Mouse (Mus musculus) midbrain, embryonic 14.5 days (tissue): ENCODE measurements around the gene AK157302. TPM values are rescaled to one million over a fixed set of nuclear protein-coding genes. Genes with fewer than 3 reads are reported as not detected.
"Not testable (repeated sequence)": the region's sequence is repeated elsewhere in the genome, so short reads cannot be mapped to it uniquely, and the experiment has no call there.

Source experiments
- ATAC-seq: fragments of 200-750 bp; cut with Nextera tagmentation; 2 replicates; pipeline ENCODE4 v1.8.0; 2017; ENCODE audit warnings: moderate number of reproducible peaks, moderate library complexity; ENCODE audit not compliant: low FRiP score, low TSS enrichment
- DNase-seq: peaks from one replicate; pipeline ENCODE4 v3.0.0-alpha.2; 2015
- H3K27ac ChIP-seq: fragments of 300-500 bp; sonication (generic); replicated peaks from 2 replicates; pipeline ENCODE4 v1.5.1; 2014; ENCODE audit warnings: mild to moderate bottlenecking, low read depth, low read length, moderate library complexity
- H3K27me3 ChIP-seq: fragments of 300-500 bp; sonication (generic); 2 replicates; pipeline ENCODE4 v1.6.1; 2014; ENCODE audit warnings: low read length, control low read depth, mixed read lengths; ENCODE audit not compliant: control insufficient read depth, insufficient read depth
- H3K36me3 ChIP-seq: fragments of 300-500 bp; sonication (generic); 2 replicates; pipeline ENCODE4 v1.6.1; 2014; ENCODE audit warnings: low read length, control low read depth; ENCODE audit not compliant: control insufficient read depth, insufficient read depth
- H3K4me1 ChIP-seq: fragments of 300-500 bp; sonication (generic); 2 replicates; pipeline ENCODE4 v1.6.1; 2014; ENCODE audit warnings: mild to moderate bottlenecking, antibody characterized with exemption, low read length, control low read depth; ENCODE audit not compliant: control insufficient read depth, insufficient read depth
- H3K4me2 ChIP-seq: fragments of 300-500 bp; sonication (generic); 2 replicates; pipeline ENCODE4 v1.6.1; 2014; ENCODE audit warnings: mild to moderate bottlenecking, low read length, moderate library complexity
- H3K4me3 ChIP-seq: fragments of 300-500 bp; sonication (generic); replicated peaks from 2 replicates; pipeline ENCODE4 v1.5.1; 2014; ENCODE audit warnings: low read depth, low read length
- H3K9ac ChIP-seq: fragments of 300-500 bp; sonication (generic); replicated peaks from 2 replicates; pipeline ENCODE4 v1.6.1; 2014; ENCODE audit warnings: mild to moderate bottlenecking, low read length, moderate library complexity
- H3K9me3 ChIP-seq: fragments of 300-500 bp; sonication (generic); 2 replicates; pipeline ENCODE4 v1.6.1; 2016; ENCODE audit warnings: low read length, control low read depth, mixed read lengths; ENCODE audit not compliant: control insufficient read depth
- WGBS: fragments of 180-500 bp; shearing (Covaris S2); extraction: QIAGEN DNeasy Blood & Tissue Kit; methylation state at CpG from one replicate; pipeline ENCODE4 v1.1.7; 2014; 5-methylcytosine and 5-hydroxymethylcytosine counted together
- polyA plus RNA-seq: library from polyadenylated mRNA; unstranded; fragments of >200 nt; fragmentation: Nextera tagmentation; extraction: Ambion mirVana; gene quantifications from 2 replicates; pipeline ENCODE4 v1.2.1, GENCODE M21; 2014

AK157302 gene
- 0.34 and 0.54 TPM in 2 replicates for polyA plus RNA-seq

DNA sequence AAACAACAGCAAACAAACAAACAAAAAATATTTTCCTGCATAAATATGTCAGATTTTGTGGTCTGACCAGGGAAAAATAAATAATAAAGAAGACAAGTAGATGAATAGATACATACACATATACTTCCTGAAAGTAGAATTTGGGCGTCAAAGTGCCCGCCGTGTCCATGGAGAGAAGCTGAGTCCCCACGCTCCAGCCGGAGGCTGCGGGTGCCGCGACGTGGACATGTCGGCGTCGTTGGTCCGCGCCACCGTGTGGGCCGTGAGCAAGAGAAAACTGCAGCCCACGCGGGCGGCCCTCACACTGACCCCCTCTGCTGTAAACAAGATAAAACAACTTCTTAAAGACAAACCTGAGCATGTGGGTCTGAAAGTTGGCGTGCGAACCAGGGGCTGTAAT, at the start of gene AK157302:
Gene AK157302, plus strand, starts transcription at position 144 of the 400 bp plus-strand sequence.
- H3K27ac ChIP-seq: no peak within 1 kb of the TSS
- H3K27me3 ChIP-seq: no peaks in the 10 kb centered on the region
- no peak within 1 kb of the TSS for H3K9ac ChIP-seq
- DNase-seq (no peak), ATAC-seq (no peak)
- no peaks in the 10 kb centered on the region for H3K36me3 ChIP-seq
- no peak within 1 kb of the TSS for H3K4me3 ChIP-seq
- H3K4me1 ChIP-seq: no peaks in the 10 kb centered on the region
- H3K9me3 ChIP-seq: no peaks in the 10 kb centered on the region
- H3K4me2 ChIP-seq: no peak within 1 kb of the TSS
- WGBS: 94% methylated on average over 21 of the region's 21 CpGs

DNA sequence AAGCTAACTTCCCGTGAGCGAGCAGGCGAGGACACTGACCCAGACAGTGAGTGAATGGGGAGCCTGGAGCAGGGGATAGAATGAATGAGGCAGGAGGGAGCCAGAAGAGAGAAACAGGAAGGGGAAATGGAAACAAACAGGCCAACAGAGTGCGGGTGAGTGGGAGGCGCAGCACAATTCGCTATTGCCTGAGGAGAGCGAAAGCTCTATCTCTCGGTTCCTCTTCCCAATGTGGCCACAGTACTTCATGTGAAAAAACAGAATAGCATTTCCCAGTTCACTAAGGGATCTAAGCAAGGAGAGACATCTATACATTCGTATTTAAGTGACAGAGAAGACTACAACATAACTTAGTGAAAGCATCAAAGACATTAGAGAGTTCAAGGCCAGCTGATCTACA, 48.2 kb upstream of the AK157302 start:
- Histone ChIP-seq H3K9ac (no peak overlapping the region), H3K27ac (no peak overlapping the region), H3K9me3 (no peaks in the 10 kb centered on the region), H3K27me3 (no peaks in the 10 kb centered on the region), H3K36me3 (peaks cover 63% of the 10 kb centered on the region), H3K4me2 (no peak overlapping the region), H3K4me3 (no peak overlapping the region), H3K4me1 (no peaks in the 10 kb centered on the region)
- WGBS: 90% methylated on average over 9 of the region's 9 CpGs
- ATAC-seq: no peak
- no peak for DNase-seq

DNA sequence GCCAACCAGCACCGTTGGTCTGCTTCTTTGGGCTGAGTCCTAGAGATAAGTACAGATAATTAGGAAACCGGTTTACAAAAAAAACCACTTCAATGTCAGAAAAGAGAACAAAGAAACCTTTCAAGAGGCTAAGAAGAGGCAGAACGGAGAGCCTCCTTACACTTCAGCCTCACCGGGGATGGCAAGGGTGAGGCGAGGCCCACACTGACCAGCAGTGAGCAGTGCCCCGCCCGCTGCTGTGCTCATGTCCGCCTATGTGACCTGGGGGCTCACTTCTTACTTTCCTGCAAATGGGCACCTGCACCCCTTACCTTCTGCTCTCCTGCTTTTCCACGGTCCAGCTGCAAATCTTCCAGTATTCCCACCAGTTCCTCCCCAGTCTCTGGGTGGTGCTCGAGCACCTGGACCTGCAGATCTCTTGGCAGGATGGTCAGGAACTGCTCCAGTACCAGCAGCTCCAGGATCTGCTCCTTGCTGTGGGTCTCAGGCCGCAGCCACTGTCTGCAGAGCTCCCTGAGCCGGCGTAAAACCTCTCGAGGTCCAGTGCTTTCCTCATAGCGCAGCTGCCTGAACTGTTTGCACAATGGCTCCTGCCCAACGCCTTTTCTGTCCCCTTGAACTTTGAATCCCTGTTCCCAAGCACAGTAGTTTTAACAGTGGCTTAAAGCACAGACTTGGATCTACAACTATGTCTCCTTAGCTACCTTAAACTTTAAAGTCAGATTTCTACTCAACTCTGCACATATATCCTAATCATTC, 47.0 kb upstream of the AK157302 start:
- H3K27me3 ChIP-seq: no peaks in the 10 kb centered on the region
- no peaks in the 10 kb centered on the region for H3K9me3 ChIP-seq
- H3K4me3 ChIP-seq: no peak overlapping the region
- H3K36me3 ChIP-seq: peaks cover 59% of the 10 kb centered on the region
- H3K9ac ChIP-seq: no peak overlapping the region
- 88% methylated on average over 16 of the region's 16 CpGs for WGBS
- H3K27ac ChIP-seq: no peak overlapping the region
- no peak overlapping the region for H3K4me2 ChIP-seq
- H3K4me1 ChIP-seq: peaks cover 11% of the 10 kb centered on the region
- ATAC-seq (no peak), DNase-seq (no peak)

DNA sequence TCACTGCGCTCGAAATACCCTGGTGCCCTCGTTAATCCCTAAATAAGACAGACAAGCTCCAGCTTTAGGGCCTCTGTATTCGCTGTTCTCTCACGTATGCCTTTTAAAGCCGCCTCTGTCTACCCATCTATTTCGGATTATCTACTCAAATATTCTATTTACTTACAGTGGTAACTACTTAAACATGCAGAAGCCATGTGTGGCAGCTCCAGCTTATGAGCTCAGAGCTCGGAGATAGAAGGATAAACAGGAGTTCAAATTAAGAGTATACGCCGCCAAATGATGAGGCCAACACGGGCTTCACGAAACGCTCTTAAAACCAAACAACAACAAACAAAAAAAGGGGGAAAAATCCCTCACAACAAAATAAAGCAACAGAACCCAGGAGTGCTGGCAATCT, 42.0 kb upstream of the AK157302 start:
- Histone ChIP-seq H3K36me3 (peaks cover 12% of the 10 kb centered on the region), H3K4me2 (peak overlapping the region; percentile 63), H3K27ac (peak overlapping the region; percentile 76; the same call in 1 of the 2 replicates), H3K9ac (peak overlapping the region; percentile 65), H3K4me1 (peaks cover 11% of the 10 kb centered on the region), H3K4me3 (peak overlapping the region; percentile 71), H3K27me3 (no peaks in the 10 kb centered on the region), H3K9me3 (no peaks in the 10 kb centered on the region)
- DNase-seq (peak; percentile 8), ATAC-seq (no peak; the same call in 1 of the 2 replicates)
- WGBS: 1% methylated on average over 13 of the region's 13 CpGs

DNA sequence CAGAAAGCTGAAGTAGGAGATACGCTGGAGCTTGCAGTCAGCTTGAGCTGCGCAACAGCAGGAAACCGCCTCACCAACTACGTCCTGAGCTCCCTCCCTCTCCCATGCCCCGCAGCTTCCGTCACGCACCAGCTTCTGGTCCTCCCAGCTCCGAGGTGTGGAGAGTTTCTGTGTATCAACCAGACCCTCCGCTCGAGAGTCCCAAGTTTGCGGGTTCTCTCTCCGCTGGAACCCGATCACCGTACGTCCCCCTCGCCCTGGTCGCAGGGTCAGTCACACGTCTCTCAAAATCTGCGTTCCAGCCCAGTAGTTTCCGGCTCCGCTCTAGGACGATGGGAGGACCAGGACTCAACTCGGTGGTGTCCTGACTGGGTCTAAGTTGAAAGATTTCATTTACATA, 41.6 kb upstream of the AK157302 start, which contains the start of gene Zscan26:
Gene Zscan26, minus strand, starts transcription at position 282 of the 400 bp plus-strand sequence.
- Histone ChIP-seq H3K4me2 (peak within 1 kb of the TSS; percentile 63), H3K9ac (peak within 1 kb of the TSS; percentile 65), H3K9me3 (no peaks in the 10 kb centered on the region), H3K36me3 (peaks cover 8% of the 10 kb centered on the region; the same call in 1 of the 2 replicates), H3K27me3 (no peaks in the 10 kb centered on the region), H3K4me3 (peak within 1 kb of the TSS; percentile 71), H3K27ac (peak within 1 kb of the TSS; percentile 76), H3K4me1 (peaks cover 11% of the 10 kb centered on the region)
- peak; percentile 91 for DNase-seq
- WGBS: 0% methylated on average over 23 of the region's 23 CpGs
- ATAC-seq: peak; percentile 85

DNA sequence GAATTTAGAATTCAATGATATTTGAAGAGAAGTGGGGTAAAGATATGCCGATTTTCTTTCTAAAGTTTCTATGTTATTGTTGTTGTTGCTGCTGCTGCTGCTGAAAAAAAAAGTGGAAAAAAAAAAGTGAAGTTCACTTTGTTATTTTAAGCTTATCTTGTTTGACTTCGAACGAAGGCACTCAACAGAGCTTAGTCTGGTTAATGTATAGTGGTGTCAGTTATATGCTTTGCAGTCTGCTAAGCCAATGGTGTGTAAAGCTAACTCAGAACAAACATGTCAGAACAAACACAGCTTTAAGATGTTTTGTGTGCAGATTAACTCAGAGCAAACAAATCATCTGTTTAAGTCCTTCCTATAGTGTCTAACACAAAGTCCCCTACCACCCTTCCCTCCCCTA, 40.9 kb upstream of the AK157302 start:
- Histone ChIP-seq H3K4me2 (peak overlapping the region; percentile 63; the same call in 1 of the 2 replicates), H3K4me3 (no peak overlapping the region; the same call in 1 of the 2 replicates), H3K27ac (no peak overlapping the region), H3K9ac (no peak overlapping the region), H3K27me3 (no peaks in the 10 kb centered on the region), H3K4me1 (peaks cover 11% of the 10 kb centered on the region), H3K36me3 (peaks cover 2% of the 10 kb centered on the region; the same call in 1 of the 2 replicates), H3K9me3 (no peaks in the 10 kb centered on the region)
- WGBS: 86% methylated on average over 3 of the region's 3 CpGs
- DNase-seq: no peak
- no peak for ATAC-seq

DNA sequence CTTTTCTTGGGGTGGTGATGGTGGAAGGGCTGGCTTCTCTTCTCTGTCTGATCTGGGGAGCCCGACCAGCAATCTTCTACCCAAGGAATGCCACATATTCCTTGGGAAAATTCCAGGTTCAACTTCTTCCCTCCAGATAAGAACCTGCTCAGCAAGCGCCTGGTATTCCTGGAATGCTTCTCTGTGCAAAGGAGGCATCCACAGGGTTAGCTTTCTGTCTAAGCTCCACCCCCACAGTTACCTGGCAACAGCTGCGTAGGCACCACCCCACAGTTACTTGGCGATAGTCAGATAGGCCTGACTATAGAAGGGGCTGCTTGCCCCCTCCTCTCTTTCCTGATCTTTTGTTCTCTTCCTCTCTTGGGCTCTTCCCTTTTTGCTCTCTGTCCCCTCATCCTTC, 38.7 kb upstream of the AK157302 start:
- 10% methylated on average over 4 of the region's 4 CpGs for WGBS
- Histone ChIP-seq H3K4me1 (peaks cover 11% of the 10 kb centered on the region), H3K9ac (no peak overlapping the region), H3K27me3 (no peaks in the 10 kb centered on the region), H3K36me3 (no peaks in the 10 kb centered on the region), H3K4me2 (no peak overlapping the region), H3K4me3 (no peak overlapping the region), H3K27ac (no peak overlapping the region), H3K9me3 (no peaks in the 10 kb centered on the region)
- DNase-seq (no peak), ATAC-seq (no peak)

DNA sequence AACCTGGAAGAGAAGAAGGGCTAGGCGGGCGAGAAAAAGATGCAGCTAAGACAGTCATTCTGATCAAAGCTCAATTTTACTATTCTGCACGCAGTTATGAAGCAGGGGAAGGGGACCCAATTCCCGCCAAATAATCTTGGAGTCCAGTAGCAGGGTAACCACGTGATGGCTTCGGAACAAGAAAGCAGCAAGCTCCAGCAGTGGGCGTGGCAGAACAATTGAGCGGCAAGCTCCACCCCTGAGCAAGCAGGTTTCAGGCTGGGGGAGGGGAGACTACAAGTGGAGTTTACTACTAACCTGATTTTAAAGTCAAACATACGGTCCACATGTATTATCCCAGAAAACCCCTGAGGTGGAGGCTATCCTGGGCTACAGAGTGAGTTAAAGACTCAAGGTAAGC, 32.5 kb upstream of the AK157302 start:
- H3K27ac ChIP-seq, H3K4me2 ChIP-seq, ATAC-seq, H3K4me1 ChIP-seq, H3K27me3 ChIP-seq, H3K9ac ChIP-seq, H3K9me3 ChIP-seq, H3K36me3 ChIP-seq, DNase-seq, H3K4me3 ChIP-seq: not testable (repeated sequence)
- 57% methylated on average over 9 of the region's 9 CpGs for WGBS

DNA sequence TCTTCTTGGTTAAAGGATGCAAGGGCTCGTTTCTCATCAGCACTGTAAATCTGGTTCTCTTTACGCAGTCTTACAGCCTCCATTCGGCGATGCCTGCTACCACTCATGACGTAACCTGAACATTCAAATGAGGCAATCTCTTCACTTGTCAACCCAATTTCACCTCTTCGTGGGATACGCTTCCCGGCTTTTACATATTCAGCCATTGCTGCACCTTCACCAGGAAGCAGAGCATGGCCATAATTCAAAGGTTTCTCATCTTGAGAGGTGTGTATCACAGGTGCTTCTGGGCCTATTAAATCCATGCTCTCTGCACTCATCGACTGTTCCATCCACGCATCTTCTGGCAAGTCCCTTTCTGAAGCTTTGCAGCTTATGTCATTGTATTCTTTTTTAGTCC, 27.7 kb upstream of the AK157302 start:
- WGBS: 86% methylated on average over 10 of the region's 10 CpGs
- ATAC-seq (no peak), DNase-seq (no peak)
- H3K4me1 ChIP-seq: no peaks in the 10 kb centered on the region
- H3K9ac ChIP-seq: no peak overlapping the region
- no peak overlapping the region for H3K4me3 ChIP-seq
- 0 out of 2 replicates have a peak, but pooled peaks cover 3% of the 10 kb centered on the region for H3K27me3 ChIP-seq
- H3K27ac ChIP-seq: no peak overlapping the region
- no peaks in the 10 kb centered on the region for H3K9me3 ChIP-seq
- no peak overlapping the region for H3K4me2 ChIP-seq
- H3K36me3 ChIP-seq: no peaks in the 10 kb centered on the region
